Mouse (Mus musculus): ENCODE measurements around the gene Lgr4. TPM values are rescaled to one million over a fixed set of nuclear protein-coding genes. Genes with fewer than 3 reads are reported as not detected.

Gene Lgr4
- polyA plus RNA-seq, 1 experiment from 2014 or later: 20.7 TPM

GRCm38 (mm10) chr2:109914601-109915000 is 2.8 kb upstream of the Lgr4 start:
- H3K9ac ChIP-seq (ENCODE audit: low read depth, low read length): no peak overlapping the region
- H3K27me3 ChIP-seq (ENCODE audit: control insufficient read depth, insufficient read depth, low read length): no peaks in the 10 kb centered on the region
- no peaks in the 10 kb centered on the region for H3K9me3 ChIP-seq (ENCODE audit: control insufficient read depth, low read length)
- H3K36me3 ChIP-seq (ENCODE audit: control insufficient read depth, insufficient read depth, low read length): no peaks in the 10 kb centered on the region
- ATAC-seq (ENCODE audit: low FRiP score) (no peak), DNase-seq (ENCODE audit: low spot score) (no peak)
- no peaks in the 10 kb centered on the region for H3K4me1 ChIP-seq (replicated peaks; ENCODE audit: control insufficient read depth, insufficient read depth, low read length)
- no peak overlapping the region for H3K27ac ChIP-seq (ENCODE audit: low read depth, low read length)
- H3K4me2 ChIP-seq (replicated peaks; ENCODE audit: low read depth, low read length): no peak overlapping the region
- no peak overlapping the region for H3K4me3 ChIP-seq (ENCODE audit: low read depth, low read length)

- peak; percentile 33 for ATAC-seq (ENCODE audit: low FRiP score)
- peak overlapping the region; percentile 98 for H3K27ac ChIP-seq (ENCODE audit: low read depth, low read length)
- WGBS: 2% methylated on average over 11 of the region's 11 CpGs
Observed at GRCm38 (mm10) chr2:109916782-109917495, 508 bp upstream of the Lgr4 start.

DNA sequence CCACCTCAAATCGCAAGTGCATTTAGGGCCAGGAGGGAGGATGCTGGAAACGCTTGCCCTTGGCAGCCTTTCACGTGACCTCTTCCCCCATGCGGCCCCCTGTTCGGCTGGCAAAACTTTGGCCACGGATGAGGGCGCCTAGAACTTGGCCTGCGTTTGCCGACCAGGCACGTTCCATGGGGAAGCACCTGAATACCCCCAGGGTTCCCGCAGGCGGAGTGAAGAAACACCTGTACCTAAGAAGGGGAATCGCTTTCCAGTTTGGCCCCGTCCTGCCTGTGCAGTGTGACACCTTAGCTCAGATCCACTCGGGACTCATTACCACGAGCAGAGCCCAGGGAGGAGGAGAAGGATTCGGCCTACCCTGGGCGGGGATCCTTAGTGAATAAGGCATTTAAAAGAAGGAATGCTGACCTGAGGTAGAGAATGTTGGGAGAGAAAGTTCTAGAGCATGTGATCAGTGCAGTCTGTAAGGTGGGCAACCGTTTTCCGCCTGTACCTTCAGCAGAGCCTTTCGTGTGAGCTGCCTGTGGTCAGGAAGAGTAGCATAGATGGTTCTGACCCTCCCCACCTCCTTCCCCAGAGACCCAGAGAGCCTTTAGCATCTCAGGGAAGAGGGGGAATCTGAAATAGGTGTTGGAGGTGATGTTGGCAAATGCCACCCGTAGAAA is 1.3 kb downstream of the Lgr4 start:
- no peaks in the 10 kb centered on the region for H3K4me1 ChIP-seq (replicated peaks; ENCODE audit: control insufficient read depth, insufficient read depth, low read length)
- H3K4me2 ChIP-seq (replicated peaks; ENCODE audit: low read depth, low read length): peak overlapping the region; percentile 74
- H3K27me3 ChIP-seq (ENCODE audit: control insufficient read depth, insufficient read depth, low read length): no peaks in the 10 kb centered on the region
- peak overlapping the region; percentile 92 for H3K4me3 ChIP-seq (ENCODE audit: low read depth, low read length)
- peak; percentile 5; the same call in 1 of the 2 replicates for ATAC-seq (ENCODE audit: low FRiP score)
- 6% methylated on average over 22 of the region's 22 CpGs for WGBS
- peak overlapping the region; percentile 94 for H3K9ac ChIP-seq (ENCODE audit: low read depth, low read length)
- no peak overlapping the region for H3K27ac ChIP-seq (ENCODE audit: low read depth, low read length)
- H3K9me3 ChIP-seq (ENCODE audit: control insufficient read depth, low read length): no peaks in the 10 kb centered on the region
- H3K36me3 ChIP-seq (ENCODE audit: control insufficient read depth, insufficient read depth, low read length): no peaks in the 10 kb centered on the region
- DNase-seq (ENCODE audit: low spot score): peak; percentile 43

More at GRCm38 (mm10) chr2:109916782-109917495, 508 bp upstream of the Lgr4 start:
- H3K4me3 ChIP-seq (ENCODE audit: low read depth, low read length): peak overlapping the region; percentile 92
- peak; percentile 39 for DNase-seq (ENCODE audit: low spot score)
- no peaks in the 10 kb centered on the region for H3K4me1 ChIP-seq (replicated peaks; ENCODE audit: control insufficient read depth, insufficient read depth, low read length)
- H3K27me3 ChIP-seq (ENCODE audit: control insufficient read depth, insufficient read depth, low read length): no peaks in the 10 kb centered on the region
- no peaks in the 10 kb centered on the region for H3K36me3 ChIP-seq (ENCODE audit: control insufficient read depth, insufficient read depth, low read length)
- H3K9me3 ChIP-seq (ENCODE audit: control insufficient read depth, low read length): no peaks in the 10 kb centered on the region
- no peak overlapping the region for H3K9ac ChIP-seq (ENCODE audit: low read depth, low read length)
- H3K4me2 ChIP-seq (replicated peaks; ENCODE audit: low read depth, low read length): peak overlapping the region; percentile 32

GRCm38 (mm10) chr2:109920471-109920870 is 3.0 kb downstream of the Lgr4 start:
- no peak for ATAC-seq (ENCODE audit: low FRiP score)
- Histone ChIP-seq H3K27ac (ENCODE audit: low read depth, low read length) (no peak overlapping the region), H3K4me1 (replicated peaks; ENCODE audit: control insufficient read depth, insufficient read depth, low read length) (no peaks in the 10 kb centered on the region; the same call in 1 of the 2 replicates), H3K4me3 (ENCODE audit: low read depth, low read length) (peak overlapping the region; percentile 92; the same call in 1 of the 2 replicates), H3K27me3 (ENCODE audit: control insufficient read depth, insufficient read depth, low read length) (no peaks in the 10 kb centered on the region), H3K36me3 (ENCODE audit: control insufficient read depth, insufficient read depth, low read length) (no peaks in the 10 kb centered on the region), H3K9me3 (ENCODE audit: control insufficient read depth, low read length) (no peaks in the 10 kb centered on the region), H3K4me2 (replicated peaks; ENCODE audit: low read depth, low read length) (peak overlapping the region; percentile 37), H3K9ac (ENCODE audit: low read depth, low read length) (no peak overlapping the region)
- WGBS: 66% methylated on average over 7 of the region's 7 CpGs
- DNase-seq (ENCODE audit: low spot score): no peak

DNA sequence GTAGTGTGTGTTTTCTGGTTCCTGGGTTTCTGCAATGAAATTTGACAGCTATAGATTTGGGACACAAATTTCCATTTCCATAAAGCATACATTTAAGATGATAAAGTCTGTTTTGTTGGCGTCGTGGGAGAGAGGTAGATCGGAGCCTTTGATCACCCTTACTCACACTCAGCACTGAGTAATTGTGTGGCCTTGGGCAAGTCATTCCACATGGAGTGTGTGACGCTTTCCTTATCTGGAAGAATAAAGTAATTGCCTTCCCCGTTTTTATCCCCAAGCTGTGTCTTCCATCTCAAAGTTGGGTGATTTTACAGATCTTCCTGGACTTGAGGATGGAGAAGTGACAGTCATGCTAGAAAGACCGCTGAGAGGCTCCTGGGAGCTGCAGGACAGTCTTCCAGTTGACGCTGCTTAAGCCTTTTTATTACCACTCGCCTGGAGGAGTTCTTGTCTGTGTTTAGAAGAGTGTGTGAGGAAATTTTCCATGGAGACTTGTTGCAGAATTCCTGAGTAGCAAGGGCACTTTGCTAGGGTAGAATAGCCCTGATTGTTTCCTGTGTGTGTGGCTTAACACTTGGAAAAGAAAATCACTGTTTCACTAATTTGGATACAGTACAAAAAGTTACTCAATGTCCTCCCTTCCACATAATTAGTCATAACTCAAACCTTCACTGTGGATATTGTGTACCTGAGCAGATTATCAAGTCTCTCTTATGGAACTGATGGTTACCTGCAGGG is 4.0 kb downstream of the Lgr4 start:
- Histone ChIP-seq H3K4me3 (ENCODE audit: low read depth, low read length) (0 out of 2 replicates have a peak overlapping the region, but pooled peaks have one; percentile 4), H3K4me1 (replicated peaks; ENCODE audit: control insufficient read depth, insufficient read depth, low read length) (no peaks in the 10 kb centered on the region; the same call in 1 of the 2 replicates), H3K27ac (ENCODE audit: low read depth, low read length) (no peak overlapping the region), H3K36me3 (ENCODE audit: control insufficient read depth, insufficient read depth, low read length) (no peaks in the 10 kb centered on the region), H3K4me2 (replicated peaks; ENCODE audit: low read depth, low read length) (peak overlapping the region; percentile 26), H3K27me3 (ENCODE audit: control insufficient read depth, insufficient read depth, low read length) (no peaks in the 10 kb centered on the region), H3K9me3 (ENCODE audit: control insufficient read depth, low read length) (no peaks in the 10 kb centered on the region), H3K9ac (ENCODE audit: low read depth, low read length) (no peak overlapping the region)
- 78% methylated on average over 8 of the region's 8 CpGs for WGBS
- ATAC-seq (ENCODE audit: low FRiP score) (no peak), DNase-seq (ENCODE audit: low spot score) (no peak)

DNA sequence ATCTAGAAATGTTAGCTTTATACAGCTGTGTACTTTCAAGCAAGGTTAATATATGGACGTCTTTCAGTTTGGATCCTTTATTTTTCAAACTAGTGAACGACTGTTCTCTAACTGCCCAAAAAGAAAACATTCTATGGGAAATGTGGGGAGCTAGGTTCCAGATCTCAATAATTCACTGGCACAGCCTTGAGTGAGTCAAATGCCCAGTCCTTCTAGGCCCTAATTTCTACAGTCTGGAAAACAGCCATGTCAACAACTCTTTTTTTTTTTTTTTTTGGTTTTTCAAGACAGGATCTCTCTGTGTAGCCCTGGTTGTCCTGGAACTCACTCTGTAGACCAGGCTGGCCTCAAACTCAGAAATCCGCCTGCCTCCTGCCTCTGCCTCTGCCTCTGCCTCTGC is 4.9 kb downstream of the Lgr4 start:
- ATAC-seq (ENCODE audit: low FRiP score) (no peak), DNase-seq (ENCODE audit: low spot score) (no peak)
- no peaks in the 10 kb centered on the region for H3K9me3 ChIP-seq (ENCODE audit: control insufficient read depth, low read length)
- H3K27me3 ChIP-seq (ENCODE audit: control insufficient read depth, insufficient read depth, low read length): no peaks in the 10 kb centered on the region
- no peak overlapping the region for H3K4me2 ChIP-seq (replicated peaks; ENCODE audit: low read depth, low read length)
- no peaks in the 10 kb centered on the region for H3K36me3 ChIP-seq (ENCODE audit: control insufficient read depth, insufficient read depth, low read length)
- no peaks in the 10 kb centered on the region; the same call in 1 of the 2 replicates for H3K4me1 ChIP-seq (replicated peaks; ENCODE audit: control insufficient read depth, insufficient read depth, low read length)
- 86% methylated on average over 3 of the region's 3 CpGs for WGBS
- H3K4me3 ChIP-seq (ENCODE audit: low read depth, low read length): no peak overlapping the region
- H3K27ac ChIP-seq (ENCODE audit: low read depth, low read length): no peak overlapping the region
- H3K9ac ChIP-seq (ENCODE audit: low read depth, low read length): no peak overlapping the region

DNA sequence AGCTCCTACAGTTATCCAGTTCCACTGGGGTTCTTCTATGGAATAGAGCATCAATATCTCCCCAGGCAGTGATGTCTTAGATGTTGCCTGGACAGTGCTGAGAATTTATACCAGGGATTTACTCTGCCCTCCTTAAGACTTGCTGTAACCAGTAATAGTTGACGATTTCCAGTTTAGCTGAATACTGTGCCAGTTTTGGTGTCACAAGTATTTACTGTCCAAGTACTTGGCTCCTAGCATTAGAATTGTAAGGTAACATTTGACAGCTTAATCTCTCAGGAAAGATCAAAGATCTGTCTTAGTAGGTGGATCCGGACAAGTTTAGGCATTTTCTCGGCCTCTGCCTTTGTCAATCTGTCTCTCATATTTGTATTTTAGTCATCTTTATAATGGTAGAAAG is 5.6 kb downstream of the Lgr4 start:
- ATAC-seq (ENCODE audit: low FRiP score): no peak
- Histone ChIP-seq H3K27ac (ENCODE audit: low read depth, low read length) (no peak overlapping the region), H3K4me3 (ENCODE audit: low read depth, low read length) (no peak overlapping the region), H3K9ac (ENCODE audit: low read depth, low read length) (no peak overlapping the region), H3K4me1 (replicated peaks; ENCODE audit: control insufficient read depth, insufficient read depth, low read length) (no peaks in the 10 kb centered on the region; the same call in 1 of the 2 replicates), H3K27me3 (ENCODE audit: control insufficient read depth, insufficient read depth, low read length) (no peaks in the 10 kb centered on the region), H3K4me2 (replicated peaks; ENCODE audit: low read depth, low read length) (no peak overlapping the region), H3K9me3 (ENCODE audit: control insufficient read depth, low read length) (no peaks in the 10 kb centered on the region), H3K36me3 (ENCODE audit: control insufficient read depth, insufficient read depth, low read length) (no peaks in the 10 kb centered on the region)
- 80% methylated on average over 3 of the region's 3 CpGs for WGBS
- DNase-seq (ENCODE audit: low spot score): no peak

GRCm38 (mm10) chr2:109923945-109924344 is 6.5 kb downstream of the Lgr4 start:
- no peaks in the 10 kb centered on the region; the same call in 1 of the 2 replicates for H3K4me1 ChIP-seq (replicated peaks; ENCODE audit: control insufficient read depth, insufficient read depth, low read length)
- H3K4me3 ChIP-seq (ENCODE audit: low read depth, low read length): no peak overlapping the region

More at GRCm38 (mm10) chr2:109923945-109924344, 6.5 kb downstream of the Lgr4 start:
- 78% methylated on average over 3 of the region's 3 CpGs for WGBS
- no peak overlapping the region for H3K27ac ChIP-seq (ENCODE audit: low read depth, low read length)
- DNase-seq (ENCODE audit: low spot score): no peak
- H3K36me3 ChIP-seq (ENCODE audit: control insufficient read depth, insufficient read depth, low read length): no peaks in the 10 kb centered on the region
- H3K27me3 ChIP-seq (ENCODE audit: control insufficient read depth, insufficient read depth, low read length): no peaks in the 10 kb centered on the region
- ATAC-seq (ENCODE audit: low FRiP score): no peak
- no peaks in the 10 kb centered on the region for H3K9me3 ChIP-seq (ENCODE audit: control insufficient read depth, low read length)
- no peak overlapping the region for H3K9ac ChIP-seq (ENCODE audit: low read depth, low read length)
- H3K4me2 ChIP-seq (replicated peaks; ENCODE audit: low read depth, low read length): no peak overlapping the region
